Mouse (Mus musculus) embryonic facial prominence, embryonic 13.5 days (tissue): ENCODE results near the gene Dera. TPM values are rescaled to one million over a fixed set of nuclear protein-coding genes. Genes with fewer than 3 reads are reported as not detected.

Experiments
- ATAC-seq: fragments of 200-750 bp; cut with Nextera tagmentation; 2 replicates; pipeline ENCODE4 v1.8.0; 2017; ENCODE audit warnings: low read depth; ENCODE audit not compliant: insufficient number of reproducible peaks, insufficient read depth, low FRiP score, low TSS enrichment
- H3K27ac ChIP-seq: fragments of 300-500 bp; sonication (generic); 2 replicates; pipeline ENCODE4 v1.5.1; 2015; ENCODE audit warnings: moderate library complexity, mild to moderate bottlenecking, inconsistent platforms
- H3K27me3 ChIP-seq: fragments of 300-500 bp; sonication (generic); 2 replicates; pipeline ENCODE4 v1.6.1; 2015; ENCODE audit warnings: mild to moderate bottlenecking, inconsistent platforms
- H3K36me3 ChIP-seq: fragments of 300-500 bp; sonication (generic); 2 replicates; pipeline ENCODE4 v1.6.1; 2015; ENCODE audit warnings: mild to moderate bottlenecking, inconsistent platforms
- H3K4me1 ChIP-seq: fragments of 300-500 bp; sonication (generic); 2 replicates; pipeline ENCODE4 v1.6.1; 2015; ENCODE audit warnings: inconsistent platforms
- H3K4me2 ChIP-seq: fragments of 300-500 bp; sonication (generic); 2 replicates; pipeline ENCODE4 v1.6.1; 2015; ENCODE audit warnings: moderate library complexity, mild to moderate bottlenecking, inconsistent platforms
- H3K4me3 ChIP-seq: fragments of 300-500 bp; sonication (generic); 2 replicates; pipeline ENCODE4 v1.5.1; 2015; ENCODE audit warnings: mild to moderate bottlenecking, inconsistent platforms
- H3K9ac ChIP-seq: fragments of 300-500 bp; sonication (generic); 2 replicates; pipeline ENCODE4 v1.6.1; 2015; ENCODE audit warnings: mild to moderate bottlenecking, inconsistent platforms
- H3K9me3 ChIP-seq: fragments of 300-500 bp; sonication (generic); 2 replicates; pipeline ENCODE4 v1.6.1; 2016; ENCODE audit warnings: inconsistent platforms
- WGBS: fragments of 180-500 bp; shearing (Covaris S2); methylation state at CpG from one replicate; pipeline ENCODE4 v1.1.7; 2015; ENCODE audit warnings: mixed read lengths; 5-methylcytosine and 5-hydroxymethylcytosine counted together
- polyA plus RNA-seq: library from polyadenylated mRNA; unstranded; fragments of >200 nt; fragmentation: Nextera tagmentation; extraction: Ambion mirVana; gene quantifications from 2 replicates; pipeline ENCODE4 v1.2.1, GENCODE M21; 2015

Gene Dera
- polyA plus RNA-seq, 1 experiment from 2014 or later: 49.2 TPM

DNA sequence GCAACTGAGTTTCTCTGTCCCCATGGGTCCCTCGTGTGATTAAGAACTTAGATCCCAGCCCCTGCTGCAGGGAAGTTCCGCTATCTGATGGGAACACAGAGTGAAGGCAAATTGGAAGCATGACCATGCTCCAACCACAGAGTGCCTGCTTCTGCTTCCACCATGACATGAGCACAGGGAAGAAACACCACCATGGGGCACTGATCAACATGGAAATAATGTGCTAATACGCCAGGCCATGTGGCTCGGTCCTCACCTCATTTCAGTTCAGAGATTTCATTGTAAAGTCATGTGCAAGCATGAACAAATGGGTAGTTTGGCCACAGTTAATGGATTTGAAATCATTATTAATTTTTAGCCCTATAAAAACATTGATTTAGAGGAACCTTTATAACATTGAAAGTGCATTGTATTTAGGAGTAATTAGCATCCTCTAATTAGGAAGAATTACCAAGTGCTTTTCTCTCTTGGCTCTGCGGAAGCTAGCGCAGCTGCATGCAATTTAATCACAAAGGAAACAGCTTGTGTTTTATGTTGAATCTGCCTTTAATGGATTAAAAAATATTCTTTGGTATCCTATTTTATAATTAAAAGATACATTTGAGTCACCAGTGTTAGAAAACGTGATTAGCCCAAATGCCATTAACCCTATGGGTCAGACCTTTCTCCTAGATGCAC lies 115.7 kb downstream of the Dera start:
- Histone ChIP-seq H3K4me2 (no peak overlapping the region), H3K36me3 (no peaks in the 10 kb centered on the region), H3K27me3 (no peaks in the 10 kb centered on the region), H3K9ac (no peak overlapping the region), H3K9me3 (no peaks in the 10 kb centered on the region), H3K4me3 (no peak overlapping the region), H3K27ac (no peak overlapping the region), H3K4me1 (no peaks in the 10 kb centered on the region)
- ATAC-seq: no peak
- WGBS: 73% methylated on average over 7 of the region's 7 CpGs

GRCm38 (mm10) chr6:137870667-137871066 lies 116.3 kb downstream of the Dera start:
- Histone ChIP-seq H3K27me3 (no peaks in the 10 kb centered on the region), H3K4me1 (no peaks in the 10 kb centered on the region), H3K4me2 (no peak overlapping the region), H3K27ac (no peak overlapping the region), H3K4me3 (no peak overlapping the region), H3K36me3 (no peaks in the 10 kb centered on the region), H3K9ac (no peak overlapping the region), H3K9me3 (no peaks in the 10 kb centered on the region)
- 73% methylated on average over 6 of the region's 6 CpGs for WGBS
- ATAC-seq: no peak

- 33% methylated on average over 17 of the region's 17 CpGs for WGBS
- peak overlapping the region; percentile 18; the same call in 1 of the 2 replicates for H3K4me3 ChIP-seq
- H3K9me3 ChIP-seq: no peaks in the 10 kb centered on the region
- H3K4me1 ChIP-seq: no peaks in the 10 kb centered on the region
- H3K9ac ChIP-seq: no peak overlapping the region
- H3K36me3 ChIP-seq: no peaks in the 10 kb centered on the region
- H3K4me2 ChIP-seq: peak overlapping the region; percentile 45
- no peaks in the 10 kb centered on the region for H3K27me3 ChIP-seq
- no peak for ATAC-seq
- no peak overlapping the region for H3K27ac ChIP-seq
These were observed 117.8 kb downstream of the Dera start for GRCm38 (mm10) chr6:137872055-137872735.

GRCm38 (mm10) chr6:137874471-137875244 lies 120.3 kb downstream of the Dera start:
- H3K9me3 ChIP-seq: no peaks in the 10 kb centered on the region
- no peak overlapping the region for H3K4me2 ChIP-seq
- no peaks in the 10 kb centered on the region for H3K4me1 ChIP-seq
- H3K4me3 ChIP-seq: no peak overlapping the region
- no peaks in the 10 kb centered on the region for H3K36me3 ChIP-seq
- no peak overlapping the region for H3K27ac ChIP-seq
- ATAC-seq: no peak
- no peaks in the 10 kb centered on the region for H3K27me3 ChIP-seq
- no peak overlapping the region for H3K9ac ChIP-seq
- WGBS: 82% methylated on average over 8 of the region's 8 CpGs

- Histone ChIP-seq H3K27me3 (no peaks in the 10 kb centered on the region), H3K27ac (no peak overlapping the region), H3K9ac (no peak overlapping the region), H3K36me3 (no peaks in the 10 kb centered on the region), H3K4me3 (no peak overlapping the region), H3K9me3 (no peaks in the 10 kb centered on the region), H3K4me2 (no peak overlapping the region), H3K4me1 (no peaks in the 10 kb centered on the region)
- 81% methylated on average over 6 of the region's 6 CpGs for WGBS
- ATAC-seq: no peak
These were observed 131.3 kb downstream of the Dera start for GRCm38 (mm10) chr6:137885644-137886043.

DNA sequence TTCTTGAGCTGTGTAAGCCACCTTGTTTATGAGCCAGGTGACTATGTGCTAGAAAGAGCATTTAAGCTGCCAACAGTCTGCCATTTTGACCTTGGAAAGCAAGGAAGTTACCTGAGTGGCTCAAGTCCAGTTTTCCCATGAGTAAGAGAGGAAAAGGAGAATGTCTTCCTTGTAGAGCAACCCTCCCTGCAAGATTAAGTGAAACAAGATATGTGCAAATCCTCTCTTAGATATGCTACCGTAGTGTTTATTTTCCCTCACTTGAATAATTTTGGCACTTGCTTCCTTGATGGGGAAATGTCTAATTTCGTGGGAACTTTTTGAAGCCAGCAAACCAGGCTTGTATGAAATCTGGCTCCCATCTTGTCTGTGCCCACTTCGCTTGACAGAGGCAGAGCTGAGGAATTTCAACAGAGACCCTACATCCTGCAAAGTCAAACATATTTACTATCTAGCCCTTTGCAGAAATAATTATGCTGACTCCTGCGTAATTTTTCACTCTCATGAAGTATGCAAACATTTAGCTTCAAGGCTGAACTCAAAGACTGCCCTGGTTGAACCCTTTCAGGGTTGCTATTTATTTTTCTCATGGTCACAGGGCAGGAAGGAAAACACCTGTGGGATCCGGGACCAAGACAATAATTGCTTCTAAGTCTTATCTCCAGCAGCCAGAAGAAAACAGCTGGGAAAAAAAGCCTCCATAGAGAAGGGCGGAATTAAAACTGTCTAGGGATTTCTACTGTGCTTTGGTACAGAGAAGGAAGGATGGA lies 132.0 kb downstream of the Dera start:
- no peaks in the 10 kb centered on the region for H3K36me3 ChIP-seq
- no peak overlapping the region for H3K4me2 ChIP-seq
- H3K9me3 ChIP-seq: no peaks in the 10 kb centered on the region
- H3K4me3 ChIP-seq: no peak overlapping the region
- no peak overlapping the region for H3K27ac ChIP-seq
- 65% methylated on average over 6 of the region's 6 CpGs for WGBS
- H3K9ac ChIP-seq: no peak overlapping the region
- ATAC-seq: no peak
- no peaks in the 10 kb centered on the region for H3K4me1 ChIP-seq
- H3K27me3 ChIP-seq: no peaks in the 10 kb centered on the region

DNA sequence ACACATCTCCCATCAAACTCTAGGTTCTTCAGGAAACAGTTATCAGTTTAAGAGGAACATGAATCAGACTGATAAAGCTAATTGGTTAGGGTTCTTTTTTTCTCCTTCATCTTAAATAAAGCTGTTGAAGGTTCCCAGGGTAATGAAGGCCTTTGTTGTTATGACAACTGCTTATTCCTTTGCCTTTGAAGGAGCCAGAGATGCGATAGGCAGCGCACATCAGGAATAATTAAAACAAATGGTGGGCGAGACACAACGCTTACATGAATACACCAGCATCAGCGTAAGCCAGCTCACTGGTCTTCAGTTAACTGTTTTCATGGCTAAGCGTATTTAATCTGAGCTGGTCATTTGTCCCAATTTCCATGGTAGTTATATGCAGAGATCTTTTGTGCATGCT lies 132.9 kb downstream of the Dera start:
- 91% methylated on average over 6 of the region's 6 CpGs for WGBS
- no peak overlapping the region for H3K4me2 ChIP-seq
- H3K9ac ChIP-seq: no peak overlapping the region
- no peak for ATAC-seq
- H3K27me3 ChIP-seq: no peaks in the 10 kb centered on the region
- no peaks in the 10 kb centered on the region for H3K9me3 ChIP-seq
- no peaks in the 10 kb centered on the region for H3K36me3 ChIP-seq
- H3K4me1 ChIP-seq: no peaks in the 10 kb centered on the region
- H3K4me3 ChIP-seq: no peak overlapping the region
- H3K27ac ChIP-seq: no peak overlapping the region

- no peak overlapping the region for H3K27ac ChIP-seq
- no peaks in the 10 kb centered on the region for H3K27me3 ChIP-seq
- H3K9ac ChIP-seq: no peak overlapping the region
- H3K36me3 ChIP-seq: no peaks in the 10 kb centered on the region
- H3K4me3 ChIP-seq: no peak overlapping the region
- no peaks in the 10 kb centered on the region for H3K4me1 ChIP-seq
- no peak overlapping the region for H3K4me2 ChIP-seq
- no peaks in the 10 kb centered on the region for H3K9me3 ChIP-seq
- ATAC-seq: no peak
These were observed 143.3 kb downstream of the Dera start for GRCm38 (mm10) chr6:137897671-137898070.

DNA sequence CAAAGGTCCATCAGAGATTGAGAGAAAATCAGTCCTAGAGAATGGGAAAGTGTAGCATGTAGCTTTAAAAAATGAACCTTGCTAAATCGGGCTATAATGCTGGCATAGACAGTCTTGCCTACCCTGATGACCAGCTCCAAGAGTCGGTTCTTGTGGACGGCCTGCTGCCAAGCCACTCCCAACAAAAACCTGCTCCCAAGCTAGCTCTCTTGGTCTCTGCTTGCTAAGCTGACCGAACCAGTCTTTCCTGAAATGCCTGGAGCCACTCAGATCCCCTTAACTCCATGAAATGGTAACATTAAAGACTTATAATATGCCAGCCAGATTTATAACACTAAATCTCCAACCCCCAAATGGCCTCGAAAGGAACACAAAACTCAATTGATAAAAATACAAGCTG lies 146.9 kb downstream of the Dera start:
- ATAC-seq: no peak
- H3K27ac ChIP-seq: no peak overlapping the region
- WGBS: 78% methylated on average over 5 of the region's 5 CpGs
- no peak overlapping the region for H3K9ac ChIP-seq
- H3K9me3 ChIP-seq: no peaks in the 10 kb centered on the region
- no peak overlapping the region for H3K4me3 ChIP-seq
- H3K27me3 ChIP-seq: no peaks in the 10 kb centered on the region
- H3K36me3 ChIP-seq: no peaks in the 10 kb centered on the region
- H3K4me2 ChIP-seq: no peak overlapping the region
- H3K4me1 ChIP-seq: no peaks in the 10 kb centered on the region
